Mouse (Mus musculus): ENCODE measurements around the gene Hlcs. TPM values are rescaled to one million over a fixed set of nuclear protein-coding genes. Genes with fewer than 3 reads are reported as not detected.

The Hlcs gene
- polyA plus RNA-seq, 2 experiments = 1.3 to 1.7 TPM

GRCm38 (mm10) chr16:94234202-94234601 is 79.2 kb downstream of the Hlcs start:
- Histone ChIP-seq H3K9ac (replicated peaks) (no peak overlapping the region), H3K27me3 (ENCODE audit: control insufficient read depth, insufficient read depth, low read length) (no peaks in the 10 kb centered on the region), H3K4me3 (ENCODE audit: insufficient read depth in 1 of 2, low read depth in 2 of 2, low read length in 2 of 2) (no peak overlapping the region), H3K27ac (no peak overlapping the region), H3K4me1 (replicated peaks; ENCODE audit: control insufficient read depth in 2 of 2, insufficient read depth in 2 of 2, low read length in 1 of 2) (peaks cover 11 to 21% of the 10 kb centered on the region in 2 experiments), H3K4me2 (ENCODE audit: low read depth) (no peak overlapping the region), H3K36me3 (replicated peaks; ENCODE audit: control insufficient read depth, insufficient read depth, low read depth) (no peaks in the 10 kb centered on the region), H3K9me3 (ENCODE audit: control insufficient read depth, low read length) (peaks cover 2% of the 10 kb centered on the region; the same call in 1 of the 2 replicates)
- ATAC-seq (ENCODE audit: insufficient read depth) (no peak), DNase-seq (ENCODE audit: low read depth in 3 of 3, low spot score in 3 of 3) (no peak)
- 40% methylated on average over 4 of the region's 4 CpGs for WGBS (ENCODE audit: insufficient replicate concordance)
- TF ChIP-seq CTCF (IDR thresholded peaks at IDR 0.05; ENCODE audit: low read depth) (no peak), EP300 (IDR thresholded peaks at IDR 0.05; ENCODE audit: low read depth) (no peak)

DNA sequence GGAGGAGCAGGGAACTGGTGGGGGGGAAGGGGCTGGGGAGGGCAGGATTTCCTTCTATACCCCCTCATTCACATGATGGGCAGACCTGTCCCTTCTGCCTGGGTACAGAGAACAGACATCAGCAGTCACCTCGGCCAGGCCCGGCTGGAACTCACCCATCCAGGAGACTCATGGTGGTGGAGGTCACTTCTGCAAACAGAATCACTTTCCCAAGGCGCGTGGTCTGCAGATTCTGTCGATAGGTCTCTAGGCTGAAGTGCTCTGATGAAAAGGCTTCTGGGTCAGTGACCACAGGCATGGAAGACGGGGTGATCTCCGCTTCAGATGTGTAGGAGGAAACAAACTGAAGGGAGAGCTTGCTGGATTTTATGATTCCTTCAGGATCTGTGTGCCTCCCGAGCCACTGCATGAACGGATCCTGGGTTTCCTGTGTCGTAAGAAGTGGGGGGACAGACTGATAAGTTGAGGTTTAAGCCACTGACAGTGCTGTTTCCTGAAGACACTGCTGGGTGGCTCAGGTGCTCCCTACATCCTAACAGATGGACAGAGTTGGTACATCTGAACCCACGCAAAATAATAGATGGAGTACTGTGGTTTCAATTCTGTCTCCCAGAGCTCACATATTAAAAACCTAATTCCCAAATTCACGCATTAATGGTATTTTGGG is 82.3 kb downstream of the Hlcs start:
- WGBS (ENCODE audit: insufficient replicate concordance) = 41% methylated on average over 12 of the region's 12 CpGs
- TF ChIP-seq CTCF (IDR thresholded peaks at IDR 0.05; ENCODE audit: low read depth) = no peak
- no peak for TF ChIP-seq EP300 (IDR thresholded peaks at IDR 0.05; ENCODE audit: low read depth)
- Histone ChIP-seq H3K36me3 (replicated peaks; ENCODE audit: control insufficient read depth, insufficient read depth, low read depth) (no peaks in the 10 kb centered on the region), H3K4me3 (ENCODE audit: insufficient read depth in 1 of 2, low read depth in 2 of 2, low read length in 2 of 2) (no peak overlapping the region), H3K4me1 (replicated peaks; ENCODE audit: control insufficient read depth in 2 of 2, insufficient read depth in 2 of 2, low read length in 1 of 2) (peaks cover 7 to 15% of the 10 kb centered on the region in 2 experiments), H3K4me2 (ENCODE audit: low read depth) (no peak overlapping the region), H3K27ac (no peak overlapping the region), H3K9ac (replicated peaks) (no peak overlapping the region), H3K9me3 (ENCODE audit: control insufficient read depth, low read length) (peaks cover 1% of the 10 kb centered on the region; the same call in 1 of the 2 replicates), H3K27me3 (ENCODE audit: control insufficient read depth, insufficient read depth, low read length) (no peaks in the 10 kb centered on the region)
- ATAC-seq (ENCODE audit: insufficient read depth) = no peak
- DNase-seq (ENCODE audit: low read depth in 3 of 3, low spot score in 3 of 3) = no peak

DNA sequence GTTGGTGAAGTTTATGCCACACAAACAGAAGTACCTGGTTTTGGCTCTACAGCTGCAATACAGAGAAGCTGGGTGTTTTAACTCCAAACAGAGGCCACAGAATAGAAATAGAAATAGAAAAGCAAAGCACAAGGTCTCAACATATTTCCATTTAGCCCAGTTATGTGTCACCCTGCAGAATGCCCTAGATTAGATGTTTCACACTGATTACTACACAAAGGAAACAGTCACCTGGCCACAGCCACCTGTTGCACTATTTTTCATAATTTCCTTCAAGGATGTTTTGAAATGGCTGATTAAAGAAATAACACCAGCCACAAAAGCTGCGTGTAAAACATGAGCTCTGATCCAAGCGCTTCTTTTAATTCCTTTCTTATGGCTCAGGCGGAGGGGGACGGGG is 82.9 kb downstream of the Hlcs start:
- Histone ChIP-seq H3K4me3 (ENCODE audit: insufficient read depth in 1 of 2, low read depth in 2 of 2, low read length in 2 of 2) (no peak overlapping the region), H3K4me1 (replicated peaks; ENCODE audit: control insufficient read depth in 2 of 2, insufficient read depth in 2 of 2, low read length in 1 of 2) (peaks cover 2 to 9% of the 10 kb centered on the region in 2 experiments), H3K27me3 (ENCODE audit: control insufficient read depth, insufficient read depth, low read length) (no peaks in the 10 kb centered on the region), H3K9me3 (ENCODE audit: control insufficient read depth, low read length) (no peaks in the 10 kb centered on the region), H3K9ac (replicated peaks) (no peak overlapping the region), H3K27ac (no peak overlapping the region), H3K36me3 (replicated peaks; ENCODE audit: control insufficient read depth, insufficient read depth, low read depth) (no peaks in the 10 kb centered on the region), H3K4me2 (ENCODE audit: low read depth) (no peak overlapping the region)
- ATAC-seq (ENCODE audit: insufficient read depth) (no peak), DNase-seq (ENCODE audit: low read depth in 3 of 3, low spot score in 3 of 3) (no peak)
- TF ChIP-seq CTCF (IDR thresholded peaks at IDR 0.05; ENCODE audit: low read depth) (no peak), EP300 (IDR thresholded peaks at IDR 0.05; ENCODE audit: low read depth) (no peak)
- WGBS (ENCODE audit: insufficient replicate concordance) = 66% methylated on average over 4 of the region's 4 CpGs

GRCm38 (mm10) chr16:94229890-94230289 is 83.5 kb downstream of the Hlcs start:
- H3K9me3 ChIP-seq (ENCODE audit: control insufficient read depth, low read length) = no peaks in the 10 kb centered on the region
- WGBS (ENCODE audit: insufficient replicate concordance) = 78% methylated on average over 7 of the region's 7 CpGs

DNA sequence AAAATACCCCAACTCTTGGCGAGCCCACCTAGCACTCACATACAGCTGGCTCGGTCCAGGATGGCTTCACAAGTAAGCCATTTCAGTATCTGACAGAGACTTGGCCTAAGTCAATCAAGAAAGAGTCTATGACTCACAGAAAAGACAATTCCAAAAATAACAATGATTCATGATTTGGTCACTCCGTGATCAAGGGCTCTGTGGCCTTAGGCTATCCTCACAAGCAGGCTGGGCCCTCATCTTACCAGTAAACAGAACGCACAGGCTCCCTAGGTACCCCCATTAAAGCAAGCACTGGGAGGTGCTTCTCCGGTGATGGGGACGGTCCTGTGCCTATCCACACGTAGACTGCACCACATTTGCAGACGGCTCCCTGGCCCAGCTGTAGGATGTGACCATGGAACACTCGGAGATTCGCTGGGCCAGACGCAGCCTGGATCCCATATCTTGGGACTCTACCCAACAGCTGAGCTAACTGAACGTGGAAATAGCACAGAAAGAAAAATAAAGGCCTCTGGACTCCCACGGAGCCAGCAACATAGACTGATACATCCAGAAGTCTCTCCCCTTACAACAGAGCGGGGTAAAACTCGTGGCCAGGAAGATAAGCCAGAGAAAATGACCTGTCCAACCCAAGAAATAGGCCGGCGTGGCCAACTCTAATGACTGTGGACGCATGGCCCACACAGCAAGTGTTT is 84.4 kb downstream of the Hlcs start:
- Histone ChIP-seq H3K36me3 (replicated peaks; ENCODE audit: control insufficient read depth, insufficient read depth, low read depth) (no peaks in the 10 kb centered on the region), H3K27me3 (ENCODE audit: control insufficient read depth, insufficient read depth, low read length) (no peaks in the 10 kb centered on the region), H3K4me1 (replicated peaks; ENCODE audit: control insufficient read depth in 2 of 2, insufficient read depth in 2 of 2, low read length in 1 of 2) (no peaks in the 10 kb centered on the region; a peak in 1 of 4 replicates), H3K9ac (replicated peaks) (no peak overlapping the region), H3K4me3 (ENCODE audit: insufficient read depth in 1 of 2, low read depth in 2 of 2, low read length in 2 of 2) (no peak overlapping the region), H3K27ac (no peak overlapping the region), H3K4me2 (ENCODE audit: low read depth) (no peak overlapping the region), H3K9me3 (ENCODE audit: control insufficient read depth, low read length) (no peaks in the 10 kb centered on the region)
- no peak for TF ChIP-seq CTCF (IDR thresholded peaks at IDR 0.05; ENCODE audit: low read depth)
- no peak for TF ChIP-seq EP300 (IDR thresholded peaks at IDR 0.05; ENCODE audit: low read depth)
- 78% methylated on average over 18 of the region's 18 CpGs for WGBS (ENCODE audit: insufficient replicate concordance)
- no peak for DNase-seq (ENCODE audit: low read depth in 3 of 3, low spot score in 3 of 3)
- ATAC-seq (ENCODE audit: insufficient read depth) = no peak

More at GRCm38 (mm10) chr16:94229890-94230289, 83.5 kb downstream of the Hlcs start:
- Histone ChIP-seq H3K4me2 (ENCODE audit: low read depth) (no peak overlapping the region), H3K36me3 (replicated peaks; ENCODE audit: control insufficient read depth, insufficient read depth, low read depth) (no peaks in the 10 kb centered on the region), H3K27me3 (ENCODE audit: control insufficient read depth, insufficient read depth, low read length) (no peaks in the 10 kb centered on the region), H3K27ac (no peak overlapping the region), H3K9ac (replicated peaks) (no peak overlapping the region), H3K4me3 (ENCODE audit: insufficient read depth in 1 of 2, low read depth in 2 of 2, low read length in 2 of 2) (no peak overlapping the region), H3K4me1 (replicated peaks; ENCODE audit: control insufficient read depth in 2 of 2, insufficient read depth in 2 of 2, low read length in 1 of 2) (peaks cover 0 to 5% of the 10 kb centered on the region in 2 experiments; a peak in 2 of 4 replicates)
- no peak for ATAC-seq (ENCODE audit: insufficient read depth)
- no peak for DNase-seq (ENCODE audit: low read depth in 3 of 3, low spot score in 3 of 3)
- peak; percentile 44 for TF ChIP-seq CTCF (IDR thresholded peaks at IDR 0.05; ENCODE audit: low read depth)
- no peak for TF ChIP-seq EP300 (IDR thresholded peaks at IDR 0.05; ENCODE audit: low read depth)
